Mouse (Mus musculus) lung, adult 2 months (tissue): ENCODE results near the gene B230217C12Rik.

Experiments
- CTCF ChIP-seq: fragments of 200-500 bp; IDR thresholded peaks from 2 replicates; pipeline ENCODE4 v1.5.1; 2011; ENCODE audit warnings: mild to moderate bottlenecking, low read length, control low read depth; ENCODE audit not compliant: insufficient read depth
- POLR2A ChIP-seq: fragments of 200-500 bp; IDR thresholded peaks from 2 replicates; pipeline ENCODE4 v1.6.1; 2011; ENCODE audit warnings: low read depth, mild to moderate bottlenecking, control low read depth, low read length, borderline replicate concordance; ENCODE audit errors: extremely low read depth

DNA sequence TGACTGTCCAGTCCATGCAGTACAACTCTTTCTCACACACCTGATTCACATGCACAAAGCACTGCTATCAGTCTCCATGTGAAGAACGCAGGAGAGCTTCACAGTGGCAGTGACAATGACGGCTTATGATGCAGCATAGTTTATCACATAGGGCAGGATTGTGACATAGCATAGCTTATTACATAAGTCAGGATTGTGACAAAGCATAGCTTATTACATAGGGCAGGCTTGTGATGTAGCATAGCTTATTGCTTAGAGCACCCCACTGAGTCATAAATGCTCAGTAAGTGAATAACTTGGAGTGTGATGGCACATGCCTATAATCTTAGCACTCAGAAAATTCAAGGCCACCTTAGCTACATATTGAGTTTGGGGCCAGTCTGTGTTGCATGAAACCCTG lies 14.9 kb downstream of the B230217C12Rik start:
- TF ChIP-seq CTCF (no peak), POLR2A (no peak)
